Mouse (Mus musculus) bone marrow, adult 2 months (tissue): ENCODE results near the gene Etv1. TPM values are rescaled to one million over a fixed set of nuclear protein-coding genes. Genes with fewer than 3 reads are reported as not detected.

Experiments used
- H3K27ac ChIP-seq: fragments of 200-500 bp; 2 replicates; pipeline ENCODE4 v1.5.1; 2012; ENCODE audit warnings: low read depth, mild to moderate bottlenecking, control low read depth, inconsistent platforms, low read length; ENCODE audit not compliant: control insufficient read depth, poor library complexity, insufficient read depth
- H3K4me1 ChIP-seq: fragments of 200-500 bp; 2 replicates; pipeline ENCODE4 v1.6.1; 2011; ENCODE audit warnings: low read length; ENCODE audit not compliant: control insufficient read depth, insufficient read depth
- H3K4me3 ChIP-seq: fragments of 200-500 bp; replicated peaks from 2 replicates; pipeline ENCODE3; 2011; ENCODE audit warnings: mild to moderate bottlenecking, low read depth, low read length, control low read depth; ENCODE audit not compliant: control insufficient read depth
- CTCF ChIP-seq: fragments of 200-500 bp; IDR thresholded peaks from 2 replicates; pipeline ENCODE4 v1.5.1; 2011; ENCODE audit warnings: low read length, control low read depth; ENCODE audit not compliant: control insufficient read depth, insufficient read depth
- POLR2A ChIP-seq: fragments of 200-500 bp; IDR thresholded peaks from 2 replicates; pipeline ENCODE4 v1.6.1; 2011; ENCODE audit warnings: low read depth, mild to moderate bottlenecking, control low read depth, low read length, borderline replicate concordance; ENCODE audit not compliant: control insufficient read depth
- WGBS: fragments of 180-500 bp; shearing (Covaris S2); methylation state at CpG from one replicate; pipeline ENCODE4 v1.1.7; 2018; 5-methylcytosine and 5-hydroxymethylcytosine counted together
- polyA plus RNA-seq: library from polyadenylated mRNA; stranded (reverse); fragments of >200 nt; gene quantifications from 2 replicates; pipeline ENCODE4 v1.2.4, GENCODE M21; 2011; ENCODE audit warnings: low replicate concordance; ENCODE audit not compliant: missing spikeins, insufficient read depth, insufficient read length

Etv1 gene
- polyA plus RNA-seq, 1 experiment, result 2.5 TPM

DNA sequence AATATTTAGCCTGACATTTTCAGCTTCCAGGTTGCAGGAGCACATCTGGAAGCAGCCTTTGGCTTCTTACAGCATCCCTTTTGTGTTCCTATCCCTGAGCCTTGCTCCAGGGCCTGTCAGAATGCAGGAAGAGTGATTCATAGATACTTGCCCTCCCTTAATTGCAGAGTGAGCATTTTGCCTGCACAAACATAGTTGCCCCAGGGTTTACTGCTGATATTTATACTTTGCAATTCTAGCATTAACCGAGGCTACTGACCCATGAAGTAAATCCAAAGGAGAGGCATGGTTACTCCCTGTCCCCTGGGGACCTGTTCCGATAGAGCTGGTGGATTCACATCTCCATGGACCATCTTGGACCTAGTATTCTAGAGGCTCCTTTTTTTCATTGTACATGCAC is 14.5 kb downstream of the Etv1 start:
- H3K4me1 ChIP-seq, result no peaks in the 10 kb centered on the region
- TF ChIP-seq POLR2A, result no peak
- no peak for TF ChIP-seq CTCF
- H3K27ac ChIP-seq, result no peak overlapping the region
- no peak overlapping the region for H3K4me3 ChIP-seq
- WGBS, result 75% methylated on average over 2 of the region's 2 CpGs

DNA sequence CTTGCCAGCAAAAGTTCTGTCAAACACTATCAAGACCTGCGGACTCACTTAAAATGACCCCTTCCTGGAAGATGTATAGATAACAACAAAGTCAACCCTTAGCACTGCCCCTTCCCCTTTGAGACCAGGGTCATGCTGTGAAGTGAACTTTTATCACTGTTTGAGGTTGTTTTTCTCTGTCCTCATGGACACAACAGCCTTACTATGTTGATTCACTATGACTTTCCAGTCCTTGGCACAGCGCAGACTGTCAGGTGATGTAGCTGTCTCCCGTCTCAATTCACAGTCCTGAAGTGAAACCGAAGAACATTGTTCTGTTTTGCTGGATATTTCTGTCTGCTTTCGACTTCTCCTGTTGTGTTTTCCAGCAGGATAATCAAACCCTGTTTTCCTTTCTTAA is 27.9 kb downstream of the Etv1 start:
- Histone ChIP-seq H3K4me1 (no peaks in the 10 kb centered on the region), H3K27ac (no peak overlapping the region), H3K4me3 (no peak overlapping the region)
- no peak for TF ChIP-seq CTCF
- TF ChIP-seq POLR2A, result no peak
- WGBS, result 87% methylated on average over 5 of the region's 5 CpGs

- WGBS, result 74% methylated on average over 6 of the region's 6 CpGs
- TF ChIP-seq CTCF (no peak), POLR2A (no peak)
Observed at GRCm38 (mm10) chr12:38812392-38812791, 33.2 kb downstream of the Etv1 start.

GRCm38 (mm10) chr12:38814010-38814786 is 35.0 kb downstream of the Etv1 start:
- TF ChIP-seq POLR2A (no peak), CTCF (no peak)
- WGBS, result 33% methylated on average over 6 of the region's 6 CpGs
- no peaks in the 10 kb centered on the region for H3K4me1 ChIP-seq
- H3K4me3 ChIP-seq, result no peak overlapping the region
- H3K27ac ChIP-seq, result no peak overlapping the region

More at GRCm38 (mm10) chr12:38812392-38812791, 33.2 kb downstream of the Etv1 start:
- H3K4me1 ChIP-seq, result no peaks in the 10 kb centered on the region
- no peak overlapping the region for H3K27ac ChIP-seq
- no peak overlapping the region for H3K4me3 ChIP-seq

GRCm38 (mm10) chr12:38816235-38816634 is 37.1 kb downstream of the Etv1 start:
- no peaks in the 10 kb centered on the region for H3K4me1 ChIP-seq
- H3K27ac ChIP-seq, result no peak overlapping the region
- TF ChIP-seq CTCF, result no peak
- TF ChIP-seq POLR2A, result no peak
- no peak overlapping the region for H3K4me3 ChIP-seq
- 89% methylated on average over 3 of the region's 3 CpGs for whole genome bisulfite sequencing

DNA sequence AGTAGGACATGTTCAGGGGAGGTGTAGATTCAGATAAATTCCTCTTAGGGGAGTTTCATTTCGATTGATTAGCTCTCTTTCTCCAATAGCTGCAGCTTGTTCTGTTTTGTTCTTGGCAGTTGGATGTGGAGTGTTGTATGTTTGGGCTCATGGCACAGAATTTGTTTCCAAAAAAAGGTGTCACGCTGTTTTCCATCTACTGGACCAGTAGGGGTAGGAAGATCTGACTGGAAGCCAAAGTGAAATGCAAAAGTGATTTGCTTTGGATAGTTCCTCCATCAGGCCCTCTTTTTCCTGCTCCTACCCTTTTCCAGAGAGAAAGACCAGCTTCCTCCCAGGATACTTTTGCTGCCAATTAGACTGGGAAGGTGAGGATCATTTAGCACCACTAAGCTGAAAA is 39.1 kb downstream of the Etv1 start:
- no peak overlapping the region for H3K27ac ChIP-seq
- no peak for TF ChIP-seq CTCF
- no peak for TF ChIP-seq POLR2A
- H3K4me1 ChIP-seq, result no peaks in the 10 kb centered on the region
- H3K4me3 ChIP-seq, result no peak overlapping the region
- 70% methylated on average over 2 of the region's 2 CpGs for WGBS

- Histone ChIP-seq H3K4me1 (no peaks in the 10 kb centered on the region), H3K27ac (no peak overlapping the region), H3K4me3 (no peak overlapping the region)
- TF ChIP-seq CTCF, result no peak
- TF ChIP-seq POLR2A, result no peak
- WGBS, result 86% methylated on average over 4 of the region's 4 CpGs
Observed at GRCm38 (mm10) chr12:38820642-38821041, 41.5 kb downstream of the Etv1 start.

DNA sequence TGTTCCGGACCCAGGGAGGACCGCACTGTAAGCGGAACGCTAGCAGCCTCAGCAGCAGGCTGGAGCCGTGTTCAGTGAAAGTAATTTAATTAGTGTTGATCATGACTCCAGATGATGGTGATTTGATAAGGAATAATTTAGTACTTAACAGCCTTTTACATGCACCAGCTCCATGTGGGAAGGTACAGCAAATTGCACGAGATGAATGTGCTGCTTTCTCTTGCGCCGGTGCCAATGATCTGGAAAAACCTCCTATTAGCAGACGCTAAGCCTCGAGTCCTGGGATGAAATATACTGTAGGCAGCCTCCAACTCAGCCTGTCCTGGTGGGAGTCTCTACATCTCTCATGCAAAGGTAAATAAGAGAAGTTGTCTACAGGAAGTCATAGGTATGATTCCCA is 45.2 kb downstream of the Etv1 start:
- no peak overlapping the region for H3K27ac ChIP-seq
- 87% methylated on average over 10 of the region's 10 CpGs for WGBS
- H3K4me1 ChIP-seq, result no peaks in the 10 kb centered on the region
- no peak for TF ChIP-seq CTCF
- no peak for TF ChIP-seq POLR2A
- H3K4me3 ChIP-seq, result no peak overlapping the region
